Mouse (Mus musculus) Patski (cell line): ENCODE data around the gene Cebpb. TPM values are rescaled to one million over a fixed set of nuclear protein-coding genes. Genes with fewer than 3 reads are reported as not detected.

Experiments
- ATAC-seq: fragments of 100-300 bp; one replicate; pipeline ENCODE4 v1.8.0; 2021
- CTCF ChIA-PET: fragments of 350-600 bp; sonication (Branson Sonifier 250); formaldehyde crosslinking; loops from one replicate; lab custom pipeline; 2022; ENCODE audit warnings: inconsistent platforms; lab: Charles Lee
- POLR2A ChIA-PET: fragments of 350-600 bp; sonication (Branson Sonifier 250); formaldehyde crosslinking; loops from one replicate; lab custom pipeline; 2022; ENCODE audit warnings: antibody characterized with exemption, inconsistent platforms; lab: Charles Lee
- DNase-seq: peaks from one replicate; pipeline ENCODE4 v3.0.0-alpha.2; 2011; ENCODE audit warnings: low read depth, low spot score
- H3K27me3 ChIP-seq: fragments of 371-371 bp; one replicate; pipeline ENCODE4 v1.5.1; 2021
- CTCF ChIP-seq: fragments of 100-300 bp; IDR thresholded peaks from one replicate; pipeline ENCODE4 v1.5.1; 2021
- in situ Hi-C: fragments of 300-500 bp; cut with MboI; formaldehyde crosslinking; loops from 3 replicates; pipeline ENCODE4 v1.11.1; 2018; ENCODE audit warnings: low pct_unique_long_range_greater_than_20kb, mixed read lengths
- polyA plus RNA-seq: library from polyadenylated mRNA; unstranded; gene quantifications from one replicate; pipeline ENCODE4 v1.2.3, GENCODE M21; 2021

The Cebpb gene
- polyA plus RNA-seq, 1 experiment from 2014 or later = 129 TPM

DNA sequence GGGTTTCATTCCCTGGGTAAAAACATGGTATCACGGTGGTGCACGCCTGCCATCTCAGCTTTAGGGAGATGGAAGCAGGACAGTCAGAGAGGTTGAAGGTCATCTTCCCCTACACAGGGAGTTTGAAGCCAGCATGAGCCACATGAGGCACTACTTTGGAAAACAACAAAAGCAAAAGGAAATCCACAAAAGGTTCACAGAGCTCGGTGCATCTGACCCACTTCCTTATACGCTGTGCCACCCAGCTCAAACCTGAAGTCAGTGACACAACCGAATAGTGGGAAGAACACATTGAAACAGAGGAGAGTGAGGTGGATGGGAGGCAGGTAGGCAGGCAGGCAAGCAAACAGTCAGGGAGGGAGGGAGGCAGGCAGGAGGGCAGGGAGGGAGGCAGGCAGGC lies 12.8 kb downstream of the Cebpb start:
- in situ Hi-C loops = no loop called here
- no peaks in the 10 kb centered on the region for H3K27me3 ChIP-seq
- no peak for DNase-seq
- POLR2A ChIA-PET = no interaction called here
- no peak for ATAC-seq
- CTCF ChIA-PET = interaction anchor here (1.2 kb wide), 1 partner anchor 12 kb away, joined by 4 read pairs; no protein-coding TSS in a partner anchor
- no peak for TF ChIP-seq CTCF

DNA sequence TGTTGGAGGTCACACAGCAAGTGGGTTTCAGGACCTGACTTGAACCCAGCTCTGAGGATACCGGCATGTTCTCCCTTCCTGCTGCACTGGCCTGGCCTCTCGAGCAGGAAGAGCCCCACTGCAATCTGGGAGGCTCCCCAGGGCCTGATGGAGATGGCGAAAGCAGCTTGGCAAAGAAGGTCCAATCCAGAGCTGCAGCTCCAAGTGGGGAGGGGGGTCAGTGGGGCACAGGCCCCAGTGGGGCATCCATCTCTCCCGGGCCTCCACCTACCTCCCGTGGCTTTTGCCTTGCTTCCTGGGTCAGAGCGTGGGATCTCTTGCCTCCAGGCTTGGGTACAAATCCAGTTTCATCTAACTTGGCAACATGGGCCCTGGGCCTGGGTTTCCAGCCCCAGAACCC lies 13.4 kb downstream of the Cebpb start:
- in situ Hi-C loops = no loop called here
- CTCF ChIA-PET = no interaction called here
- H3K27me3 ChIP-seq = no peaks in the 10 kb centered on the region
- TF ChIP-seq CTCF = no peak
- POLR2A ChIA-PET = no interaction called here
- no peak for ATAC-seq
- DNase-seq = no peak

DNA sequence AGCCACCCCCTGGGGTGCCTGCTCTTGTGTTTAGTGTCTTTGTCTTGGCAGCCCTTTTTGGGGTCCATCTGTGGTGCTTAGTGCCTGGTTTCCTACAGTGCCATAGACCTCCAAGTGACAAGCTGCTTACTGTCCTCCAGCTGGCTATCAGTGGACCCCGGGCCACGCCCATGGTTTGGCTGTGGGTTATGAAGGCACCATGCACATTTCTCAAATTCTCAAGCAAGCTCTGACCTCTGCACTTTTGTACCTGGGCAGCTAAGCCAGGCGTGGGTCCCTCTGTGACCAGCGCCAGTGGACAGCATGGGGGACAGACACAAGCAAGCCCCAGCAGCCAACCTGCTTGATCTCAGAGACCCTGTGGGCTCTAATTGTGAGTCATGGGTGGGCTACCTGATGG lies 15.7 kb downstream of the Cebpb start:
- in situ Hi-C loops = no loop called here
- CTCF ChIA-PET = interaction anchor here (1.4 to 2.2 kb wide), 2 partner anchors 9 to 60 kb away, joined by 4 to 9 read pairs; no protein-coding TSS in a partner anchor
- TF ChIP-seq CTCF = no peak
- POLR2A ChIA-PET = interaction anchor here (1.1 to 1.2 kb wide), 2 partner anchors 13 to 15 kb away, joined by 4 read pairs; partner anchors contain the start of gene Tmem189
- no peaks in the 10 kb centered on the region for H3K27me3 ChIP-seq
- no peak for DNase-seq
- no peak for ATAC-seq

DNA sequence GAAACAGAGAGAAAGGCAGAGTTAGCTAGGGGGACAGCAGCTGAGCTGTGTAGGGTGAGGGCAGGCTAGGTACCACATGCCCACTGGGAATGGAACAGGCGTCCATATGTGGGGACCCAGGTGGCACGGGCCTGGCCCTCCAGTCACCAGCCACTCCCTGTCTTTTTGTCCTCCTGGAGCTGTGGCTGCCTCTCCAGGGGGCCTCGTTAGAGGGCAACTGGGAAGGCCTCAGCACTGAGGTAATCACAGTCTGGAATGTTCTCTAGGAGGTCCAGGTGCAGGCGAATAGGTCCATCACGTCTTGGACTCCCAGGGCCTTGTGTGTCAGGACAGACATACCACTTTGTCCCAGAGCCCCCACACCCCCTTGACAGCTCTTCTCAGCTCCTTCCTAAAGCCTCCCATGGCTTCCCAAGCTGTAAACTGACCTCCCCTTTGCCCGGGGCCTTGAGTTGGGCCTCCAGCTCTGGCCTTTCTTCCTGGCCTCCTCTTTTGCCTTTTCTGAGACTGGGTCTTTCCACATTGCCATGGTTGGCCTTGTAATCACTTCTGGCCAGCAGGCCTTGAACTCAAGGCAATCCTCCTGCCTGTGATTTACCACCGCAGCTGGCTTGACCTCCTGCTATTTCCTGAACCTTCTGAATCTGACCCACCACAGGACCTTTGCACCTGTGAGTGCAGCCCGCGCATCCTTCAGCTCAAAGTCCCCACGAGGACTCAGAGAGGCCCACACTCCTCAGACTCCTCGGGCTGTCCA lies 17.6 kb downstream of the Cebpb start:
- TF ChIP-seq CTCF = no peak
- ChIA-PET CTCF (interaction anchor here (0.8 kb wide), 1 partner anchor 39 kb away, joined by 3 read pairs; no protein-coding TSS in a partner anchor), POLR2A (interaction anchor here (1.0 to 1.8 kb wide), 2 partner anchors 11 to 16 kb away, joined by 4 to 8 read pairs; no protein-coding TSS in a partner anchor)
- H3K27me3 ChIP-seq = no peaks in the 10 kb centered on the region
- in situ Hi-C loops = no loop called here
- no peak for DNase-seq
- ATAC-seq = peak; percentile 30

DNA sequence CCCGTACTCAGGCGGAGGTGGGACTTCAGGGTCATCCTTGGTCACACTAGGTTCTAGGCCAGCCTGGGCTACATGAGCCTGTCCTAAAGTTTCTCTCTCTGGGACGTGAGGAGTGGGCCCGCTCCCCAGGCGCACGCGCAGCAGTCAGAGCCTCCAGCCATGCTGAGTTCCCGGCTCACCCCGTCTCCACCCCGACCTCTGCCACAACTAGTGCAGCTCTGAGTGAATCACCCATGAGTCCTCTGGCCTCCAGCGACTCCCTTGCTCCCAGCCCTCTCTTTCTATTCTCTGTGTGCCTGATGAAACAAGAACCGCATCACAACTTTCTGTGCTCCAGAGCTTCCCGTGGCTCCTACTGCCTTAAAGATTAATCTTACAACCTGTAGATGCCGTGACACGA lies 19.7 kb downstream of the Cebpb start:
- ATAC-seq (no peak), DNase-seq (no peak)
- ChIA-PET CTCF (no interaction called here), POLR2A (interaction anchor here (0.9 kb wide), 2 partner anchors 20 to 36 kb away, joined by 3 read pairs; no protein-coding TSS in a partner anchor)
- H3K27me3 ChIP-seq = no peaks in the 10 kb centered on the region
- in situ Hi-C loops = no loop called here
- no peak for TF ChIP-seq CTCF

DNA sequence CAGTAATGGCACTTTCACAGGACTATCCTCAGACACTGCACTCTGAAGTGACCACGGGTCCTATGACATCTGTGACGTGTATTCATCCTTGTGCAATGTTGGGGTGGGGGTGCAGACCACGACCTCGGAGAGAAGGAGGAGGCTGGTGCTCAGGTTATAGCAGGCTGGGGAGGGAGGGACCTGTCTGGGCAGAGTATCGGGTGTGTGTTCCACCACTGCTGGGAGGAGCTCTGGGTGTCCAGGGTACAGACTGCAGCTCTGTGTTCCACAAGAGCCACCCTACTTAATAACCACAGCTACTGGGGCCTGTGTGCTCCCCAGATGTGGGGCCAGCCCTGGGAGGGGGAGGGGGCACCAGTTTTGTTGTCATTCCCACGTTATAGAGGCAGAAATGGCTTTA lies 21.3 kb downstream of the Cebpb start:
- DNase-seq = no peak
- POLR2A ChIA-PET = interaction anchor here (0.6 to 1.9 kb wide), 5 partner anchors 9 to 178 kb away, joined by 3 to 8 read pairs (median 4); no protein-coding TSS in a partner anchor
- CTCF ChIA-PET = interaction anchor here (1.2 to 1.9 kb wide), 3 partner anchors 15 to 56 kb away, joined by 3 to 7 read pairs (median 4); no protein-coding TSS in a partner anchor
- TF ChIP-seq CTCF = no peak
- in situ Hi-C loops = no loop called here
- H3K27me3 ChIP-seq = no peaks in the 10 kb centered on the region
- no peak for ATAC-seq

DNA sequence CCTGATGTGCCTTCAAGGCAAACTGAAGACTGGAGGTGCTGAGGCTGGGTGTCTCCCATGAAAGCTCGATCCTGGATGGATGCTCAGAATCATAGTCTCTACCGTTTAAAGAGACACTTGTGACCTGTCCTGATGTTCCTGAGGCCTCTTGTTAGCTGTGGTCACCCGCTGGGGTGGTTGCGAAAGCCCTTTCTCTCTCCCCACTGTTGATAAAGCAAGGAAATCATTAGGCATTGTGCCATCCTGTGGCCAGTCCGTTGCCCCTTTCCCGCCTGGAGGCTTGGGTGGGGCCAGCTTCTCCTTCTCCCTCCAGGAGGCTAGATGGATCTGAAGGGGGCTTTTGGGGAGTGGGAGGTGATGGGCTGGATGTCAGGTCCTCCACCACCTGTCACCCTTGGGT lies 21.9 kb downstream of the Cebpb start:
- no peak for DNase-seq
- ATAC-seq = no peak
- H3K27me3 ChIP-seq = no peaks in the 10 kb centered on the region
- in situ Hi-C loops = no loop called here
- CTCF ChIA-PET = interaction anchor here (1.2 to 1.9 kb wide), 3 partner anchors 15 to 55 kb away, joined by 3 to 7 read pairs (median 4); no protein-coding TSS in a partner anchor
- no peak for TF ChIP-seq CTCF
- POLR2A ChIA-PET = interaction anchor here (0.6 to 1.9 kb wide), 4 partner anchors 18 to 178 kb away, joined by 3 to 8 read pairs (median 5); no protein-coding TSS in a partner anchor

DNA sequence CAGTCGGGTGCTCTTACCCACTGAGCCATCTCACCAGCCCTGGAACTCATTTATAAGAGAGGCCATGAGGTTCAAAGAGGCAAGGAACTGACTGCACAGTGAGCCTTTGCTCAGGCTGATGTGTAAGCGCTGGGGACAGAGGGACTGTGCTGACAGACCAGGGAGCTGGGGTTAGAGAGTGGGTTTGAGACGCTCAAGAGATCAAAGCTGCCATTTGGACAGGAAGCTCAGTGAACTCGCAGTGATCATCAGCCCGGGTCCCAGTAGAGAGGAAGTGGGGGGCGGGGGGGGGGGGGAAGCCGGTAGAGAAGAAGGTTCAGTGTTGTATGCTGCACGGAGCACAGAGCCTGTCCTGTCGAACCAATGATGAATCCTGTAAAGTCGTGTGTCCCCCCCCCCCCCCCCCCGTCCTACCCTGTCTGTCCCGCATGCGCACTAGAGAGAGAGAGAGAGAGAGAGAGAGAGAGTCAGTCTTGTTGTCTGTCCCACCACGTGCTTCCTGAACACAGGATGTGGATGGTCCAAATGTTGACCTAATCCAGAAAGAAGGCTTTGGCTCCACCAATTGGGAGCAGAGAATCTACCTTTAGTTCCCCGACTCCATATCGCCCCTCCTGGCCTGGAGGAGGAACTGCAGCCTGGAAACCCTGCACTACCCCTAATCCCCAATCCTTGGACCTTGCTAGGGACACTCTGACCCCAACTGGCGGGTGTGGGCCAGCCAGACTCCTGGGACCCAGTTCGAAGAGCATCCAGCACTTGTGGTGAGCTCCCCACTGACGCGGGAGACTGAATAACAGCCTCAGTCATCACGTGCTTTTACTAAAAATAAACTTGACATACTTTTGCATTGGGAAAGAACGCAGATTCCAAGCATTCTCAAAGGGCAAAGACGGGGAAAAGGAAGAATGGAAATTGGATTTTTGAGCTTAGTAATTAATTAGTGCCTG lies 24.4 kb downstream of the Cebpb start:
- in situ Hi-C loops = no loop called here
- ATAC-seq (peak; percentile 57), DNase-seq (peak; percentile 92)
- ChIA-PET CTCF (interaction anchor here (0.6 to 2.3 kb wide), 15 partner anchors 9 to 179 kb away, joined by 3 to 9 read pairs (median 4); no protein-coding TSS in a partner anchor), POLR2A (interaction anchor here (0.6 to 1.0 kb wide), 6 partner anchors 20 to 75 kb away, joined by 3 read pairs; no protein-coding TSS in a partner anchor)
- no peak for TF ChIP-seq CTCF
- H3K27me3 ChIP-seq = no peaks in the 10 kb centered on the region

DNA sequence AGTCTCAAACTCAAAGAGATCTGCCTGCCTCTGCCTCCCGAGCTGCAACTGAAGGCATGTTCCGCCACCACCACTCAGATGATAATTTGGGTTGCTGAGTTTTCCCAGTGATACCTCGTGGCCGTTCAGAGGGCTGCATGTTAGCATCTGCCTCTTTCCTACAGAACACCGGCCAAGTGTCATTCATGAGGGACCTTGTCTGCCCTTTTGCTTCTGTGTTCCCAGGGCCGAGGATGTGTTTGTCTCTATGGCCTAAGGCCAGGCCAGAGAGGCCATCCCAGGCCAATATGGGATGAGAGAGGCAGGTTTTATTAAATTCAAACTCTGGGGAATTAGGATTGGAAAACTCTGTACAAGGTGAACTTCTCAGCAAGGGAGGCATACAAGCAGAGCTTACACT lies 25.6 kb downstream of the Cebpb start:
- in situ Hi-C loops = no loop called here
- no peak for DNase-seq
- TF ChIP-seq CTCF = no peak
- ATAC-seq = no peak
- POLR2A ChIA-PET = interaction anchor here (0.7 to 1.0 kb wide), 3 partner anchors 23 to 73 kb away, joined by 3 read pairs; no protein-coding TSS in a partner anchor
- CTCF ChIA-PET = interaction anchor here (0.8 to 2.3 kb wide), 9 partner anchors 10 to 177 kb away, joined by 3 to 9 read pairs (median 4); no protein-coding TSS in a partner anchor
- no peaks in the 10 kb centered on the region for H3K27me3 ChIP-seq

DNA sequence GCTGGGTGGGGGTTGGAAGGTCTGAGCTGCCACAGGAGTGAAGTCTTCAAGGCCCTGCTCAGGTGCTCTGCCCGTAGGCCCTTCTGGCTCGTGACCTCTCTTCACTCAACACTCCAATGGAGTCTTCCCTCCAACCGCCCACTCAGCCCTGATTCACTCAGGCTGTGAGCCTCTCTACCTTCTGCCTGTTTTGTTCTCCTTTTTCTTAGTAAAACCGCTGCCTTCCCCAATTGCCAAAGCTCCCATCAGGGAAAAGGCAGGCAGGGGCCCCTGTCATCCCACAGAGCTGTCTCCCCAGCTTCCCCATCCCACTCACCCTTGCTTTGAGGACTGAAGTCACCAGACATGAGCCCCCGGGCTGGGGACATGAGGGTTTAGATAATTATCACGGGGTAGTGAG lies 26.3 kb downstream of the Cebpb start:
- CTCF ChIA-PET = no interaction called here
- TF ChIP-seq CTCF = no peak
- in situ Hi-C loops = no loop called here
- no peak for DNase-seq
- no peaks in the 10 kb centered on the region for H3K27me3 ChIP-seq
- POLR2A ChIA-PET = interaction anchor here (1.0 kb wide), 1 partner anchor 46 kb away, joined by 3 read pairs; no protein-coding TSS in a partner anchor
- ATAC-seq = no peak
